Mouse (Mus musculus): Measurements from ENCODE around the gene Sbds. TPM values are rescaled to one million over a fixed set of nuclear protein-coding genes. Genes with fewer than 3 reads are reported as not detected.

Sbds gene
- total RNA-seq (2023): 93.7 TPM

DNA sequence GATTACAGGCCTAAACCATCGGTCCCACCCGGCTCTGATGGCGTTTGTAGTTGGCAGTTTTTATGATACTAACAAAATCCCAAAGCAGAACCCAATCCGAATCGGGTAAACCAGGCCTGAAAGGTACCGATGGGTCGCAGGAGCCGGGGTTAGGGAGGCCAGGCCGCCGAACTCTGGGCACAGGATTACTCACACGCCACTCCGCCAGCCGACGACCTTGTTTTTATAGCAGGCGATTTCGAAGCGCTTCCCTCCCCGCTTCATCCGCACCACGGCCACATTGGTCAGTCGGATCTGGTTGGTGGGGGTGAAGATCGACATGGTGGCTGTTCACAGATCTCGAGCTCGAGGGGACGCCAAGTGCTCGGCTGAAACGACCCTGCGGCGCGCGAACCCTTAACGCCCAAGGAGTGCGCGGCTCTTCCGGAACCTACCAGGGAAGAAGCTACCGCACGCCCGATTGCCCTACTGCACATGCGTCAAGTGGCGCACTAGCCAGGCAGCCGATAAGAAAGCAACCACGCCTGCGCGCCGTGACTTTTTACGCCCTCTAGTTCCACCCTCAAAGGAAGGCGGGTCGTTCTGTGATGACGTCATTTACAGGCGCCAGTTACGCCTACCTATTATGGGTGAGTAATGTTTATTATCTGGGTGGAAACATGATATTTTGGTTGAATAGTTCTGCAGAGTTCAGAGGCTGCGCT, at the start of gene Sbds, which contains the start of gene Tyw1:
Gene Sbds, minus strand, starts transcription at position 514 of the 704 bp plus-strand sequence.
Gene Tyw1, plus strand, starts transcription at position 603 of the 704 bp plus-strand sequence.

GRCm38 (mm10) chr5:130216781-130217180, 38.5 kb downstream of the Sbds start, which contains the start of gene Tmem248:
Gene Tmem248, plus strand, starts transcription at chr5:130217081.

Other genes with a start within 250 kb of the Sbds start
- gene Asl, start 226.3 kb downstream of the Sbds start, total RNA-seq (2023): 24.3 TPM
- 26.1 TPM for gene Crcp, start 226.2 kb downstream of the Sbds start, total RNA-seq (2023)
- gene Tpst1, start 182.2 kb downstream of the Sbds start, total RNA-seq (2023): 10.8 TPM
- 2.0 TPM for gene Kctd7, start 110.7 kb downstream of the Sbds start, total RNA-seq (2023)
- 35.2 TPM for gene Rabgef1, start 83.7 kb downstream of the Sbds start, total RNA-seq (2023)
- gene Tmem248, start 38.4 kb downstream of the Sbds start, total RNA-seq (2023): 56.8 TPM
- 25.7 TPM for gene Tyw1, start 89 bp upstream of the Sbds start, total RNA-seq (2023)
- not detected for gene Caln1, start 113.9 kb upstream of the Sbds start, total RNA-seq (2023)
- not detected for gene A330070K13Rik, start 129.1 kb upstream of the Sbds start, total RNA-seq (2023)

Data from CD8-positive naive resting alpha-beta T cell, adult 57 days (primary cell).